Mouse (Mus musculus): ENCODE results near the gene Lrrc71.

- TF ChIP-seq POLR2A (IDR thresholded peaks at IDR 0.05; ENCODE audit: insufficient read depth, low read depth, low read length) (no peak), CTCF (IDR thresholded peaks at IDR 0.05; ENCODE audit: insufficient read depth, low read depth, low read length) (no peak)
These were observed 5.4 kb upstream of the Lrrc71 start for GRCm38 (mm10) chr3:87753829-87754228.
